Mouse (Mus musculus): ENCODE data around the gene Hcn1. TPM values are rescaled to one million over a fixed set of nuclear protein-coding genes. Genes with fewer than 3 reads are reported as not detected.

The Hcn1 gene
- total RNA-seq (2023), result not detected

GRCm38 (mm10) chr13:117602181-117602580 is at the start of gene Hcn1:
Gene Hcn1 (plus strand): TSS chr13:117602320.

Data from T-cell, adult 66 days (primary cell).